Mouse (Mus musculus): Measurements from ENCODE around the gene Gm10260. TPM values are rescaled to one million over a fixed set of nuclear protein-coding genes. Genes with fewer than 3 reads are reported as not detected.

Gene Gm10260
- polyA plus RNA-seq, 1 experiment: 9.3 TPM

- Histone ChIP-seq H3K4me1 (ENCODE audit: control insufficient read depth, insufficient read depth, low read length) (0 out of 2 replicates have a peak, but pooled peaks cover 3% of the 10 kb centered on the region), H3K4me3 (ENCODE audit: insufficient read depth, low read length) (no peak overlapping the region), H3K27ac (ENCODE audit: insufficient read depth, low read length) (no peak overlapping the region)
- TF ChIP-seq POLR2A (IDR thresholded peaks at IDR 0.05; ENCODE audit: low read depth, low read length) (no peak), CTCF (IDR thresholded peaks at IDR 0.05; ENCODE audit: borderline replicate concordance, insufficient read depth, low read length) (no peak)
Measured at GRCm38 (mm10) chr13:97756091-97756490, 4.3 kb downstream of the Gm10260 start.

- H3K27ac ChIP-seq (ENCODE audit: insufficient read depth, low read length): no peak overlapping the region
- no peaks in the 10 kb centered on the region for H3K4me1 ChIP-seq (ENCODE audit: control insufficient read depth, insufficient read depth, low read length)
- H3K4me3 ChIP-seq (ENCODE audit: insufficient read depth, low read length): no peak overlapping the region
- TF ChIP-seq CTCF (IDR thresholded peaks at IDR 0.05; ENCODE audit: borderline replicate concordance, insufficient read depth, low read length) (no peak), POLR2A (IDR thresholded peaks at IDR 0.05; ENCODE audit: low read depth, low read length) (no peak)
Measured at GRCm38 (mm10) chr13:97750851-97751381, 9.5 kb downstream of the Gm10260 start.

- no peak overlapping the region for H3K4me3 ChIP-seq (ENCODE audit: insufficient read depth, low read length)
- no peak for TF ChIP-seq CTCF (IDR thresholded peaks at IDR 0.05; ENCODE audit: borderline replicate concordance, insufficient read depth, low read length)
- TF ChIP-seq POLR2A (IDR thresholded peaks at IDR 0.05; ENCODE audit: low read depth, low read length): no peak
- H3K4me1 ChIP-seq (ENCODE audit: control insufficient read depth, insufficient read depth, low read length): no peaks in the 10 kb centered on the region
- H3K27ac ChIP-seq (ENCODE audit: insufficient read depth, low read length): no peak overlapping the region
Measured at GRCm38 (mm10) chr13:97747037-97747860, 13.2 kb downstream of the Gm10260 start.

GRCm38 (mm10) chr13:97744669-97745068 lies 15.8 kb downstream of the Gm10260 start:
- Histone ChIP-seq H3K4me3 (ENCODE audit: insufficient read depth, low read length) (no peak overlapping the region), H3K27ac (ENCODE audit: insufficient read depth, low read length) (no peak overlapping the region), H3K4me1 (ENCODE audit: control insufficient read depth, insufficient read depth, low read length) (no peaks in the 10 kb centered on the region)
- TF ChIP-seq POLR2A (IDR thresholded peaks at IDR 0.05; ENCODE audit: low read depth, low read length) (no peak), CTCF (IDR thresholded peaks at IDR 0.05; ENCODE audit: borderline replicate concordance, insufficient read depth, low read length) (no peak)

GRCm38 (mm10) chr13:97744036-97744435 lies 16.4 kb downstream of the Gm10260 start:
- H3K4me3 ChIP-seq (ENCODE audit: insufficient read depth, low read length): no peak overlapping the region
- TF ChIP-seq POLR2A (IDR thresholded peaks at IDR 0.05; ENCODE audit: low read depth, low read length) (no peak), CTCF (IDR thresholded peaks at IDR 0.05; ENCODE audit: borderline replicate concordance, insufficient read depth, low read length) (no peak)

GRCm38 (mm10) chr13:97743229-97743988 lies 17.0 kb downstream of the Gm10260 start:
- TF ChIP-seq POLR2A (IDR thresholded peaks at IDR 0.05; ENCODE audit: low read depth, low read length) (no peak), CTCF (IDR thresholded peaks at IDR 0.05; ENCODE audit: borderline replicate concordance, insufficient read depth, low read length) (no peak)

More at GRCm38 (mm10) chr13:97744036-97744435, 16.4 kb downstream of the Gm10260 start:
- no peak overlapping the region for H3K27ac ChIP-seq (ENCODE audit: insufficient read depth, low read length)
- H3K4me1 ChIP-seq (ENCODE audit: control insufficient read depth, insufficient read depth, low read length): no peaks in the 10 kb centered on the region

GRCm38 (mm10) chr13:97735931-97736330 lies 24.5 kb downstream of the Gm10260 start:
- no peak overlapping the region for H3K4me3 ChIP-seq (ENCODE audit: insufficient read depth, low read length)
- H3K4me1 ChIP-seq (ENCODE audit: control insufficient read depth, insufficient read depth, low read length): no peaks in the 10 kb centered on the region
- TF ChIP-seq POLR2A (IDR thresholded peaks at IDR 0.05; ENCODE audit: low read depth, low read length) (no peak), CTCF (IDR thresholded peaks at IDR 0.05; ENCODE audit: borderline replicate concordance, insufficient read depth, low read length) (no peak)
- no peak overlapping the region for H3K27ac ChIP-seq (ENCODE audit: insufficient read depth, low read length)

More at GRCm38 (mm10) chr13:97743229-97743988, 17.0 kb downstream of the Gm10260 start:
- Histone ChIP-seq H3K27ac (ENCODE audit: insufficient read depth, low read length) (no peak overlapping the region), H3K4me3 (ENCODE audit: insufficient read depth, low read length) (no peak overlapping the region), H3K4me1 (ENCODE audit: control insufficient read depth, insufficient read depth, low read length) (no peaks in the 10 kb centered on the region)

GRCm38 (mm10) chr13:97734760-97735159 lies 25.7 kb downstream of the Gm10260 start:
- TF ChIP-seq POLR2A (IDR thresholded peaks at IDR 0.05; ENCODE audit: low read depth, low read length) (no peak), CTCF (IDR thresholded peaks at IDR 0.05; ENCODE audit: borderline replicate concordance, insufficient read depth, low read length) (no peak)
- no peak overlapping the region for H3K4me3 ChIP-seq (ENCODE audit: insufficient read depth, low read length)
- H3K27ac ChIP-seq (ENCODE audit: insufficient read depth, low read length): no peak overlapping the region
- H3K4me1 ChIP-seq (ENCODE audit: control insufficient read depth, insufficient read depth, low read length): no peaks in the 10 kb centered on the region

- H3K27ac ChIP-seq (ENCODE audit: insufficient read depth, low read length): no peak overlapping the region
- no peak for TF ChIP-seq POLR2A (IDR thresholded peaks at IDR 0.05; ENCODE audit: low read depth, low read length)
- no peak for TF ChIP-seq CTCF (IDR thresholded peaks at IDR 0.05; ENCODE audit: borderline replicate concordance, insufficient read depth, low read length)
Measured at GRCm38 (mm10) chr13:97725160-97725825, 35.1 kb downstream of the Gm10260 start.

More at GRCm38 (mm10) chr13:97725160-97725825, 35.1 kb downstream of the Gm10260 start:
- Histone ChIP-seq H3K4me1 (ENCODE audit: control insufficient read depth, insufficient read depth, low read length) (no peaks in the 10 kb centered on the region), H3K4me3 (ENCODE audit: insufficient read depth, low read length) (no peak overlapping the region)

Data from embryonic fibroblast, embryonic 13.5 days (primary cell).